Mouse (Mus musculus): ENCODE data around the gene Pnpla3. TPM values are rescaled to one million over a fixed set of nuclear protein-coding genes. Genes with fewer than 3 reads are reported as not detected.

Gene Pnpla3
- polyA plus RNA-seq, 1 experiment from 2014 or later = 2.6 TPM

GRCm38 (mm10) chr15:84209517-84210412, 42.1 kb downstream of the Pnpla3 start:
- Histone ChIP-seq H3K4me2 (peak overlapping the region; percentile 68), H3K27me3 (no peaks in the 10 kb centered on the region), H3K36me3 (replicated peaks) (peaks cover 74% of the 10 kb centered on the region), H3K9me3 (replicated peaks) (no peaks in the 10 kb centered on the region), H3K27ac (replicated peaks) (peak overlapping the region; percentile 93), H3K4me1 (replicated peaks) (peaks cover 55% of the 10 kb centered on the region), H3K4me3 (replicated peaks) (peak overlapping the region; percentile 26), H3K9ac (peak overlapping the region; percentile 57)
- 22% methylated on average over 11 of the region's 11 CpGs for WGBS (ENCODE audit: insufficient replicate concordance)
- peak; percentile 91 for ATAC-seq (ENCODE audit: insufficient read depth)

- peak; percentile 33 for ATAC-seq (ENCODE audit: insufficient read depth)
- H3K4me1 ChIP-seq (replicated peaks) = peaks cover 55% of the 10 kb centered on the region
- H3K27ac ChIP-seq (replicated peaks) = peak overlapping the region; percentile 93
Measured at GRCm38 (mm10) chr15:84210461-84210860, 42.8 kb downstream of the Pnpla3 start.

GRCm38 (mm10) chr15:84210941-84211340, 43.3 kb downstream of the Pnpla3 start:
- peak overlapping the region; percentile 57; the same call in 1 of the 2 replicates for H3K9ac ChIP-seq
- H3K36me3 ChIP-seq (replicated peaks) = peaks cover 67% of the 10 kb centered on the region
- H3K9me3 ChIP-seq (replicated peaks) = no peaks in the 10 kb centered on the region
- no peak overlapping the region for H3K4me3 ChIP-seq (replicated peaks)
- H3K27me3 ChIP-seq = no peaks in the 10 kb centered on the region
- WGBS (ENCODE audit: insufficient replicate concordance) = 85% methylated on average over 13 of the region's 13 CpGs
- peak overlapping the region; percentile 93 for H3K27ac ChIP-seq (replicated peaks)
- H3K4me2 ChIP-seq = peak overlapping the region; percentile 68; the same call in 1 of the 2 replicates
- peaks cover 58% of the 10 kb centered on the region for H3K4me1 ChIP-seq (replicated peaks)
- no peak for ATAC-seq (ENCODE audit: insufficient read depth)

More at GRCm38 (mm10) chr15:84210461-84210860, 42.8 kb downstream of the Pnpla3 start:
- WGBS (ENCODE audit: insufficient replicate concordance) = 70% methylated on average over 13 of the region's 13 CpGs
- Histone ChIP-seq H3K27me3 (no peaks in the 10 kb centered on the region), H3K36me3 (replicated peaks) (peaks cover 71% of the 10 kb centered on the region), H3K9ac (peak overlapping the region; percentile 57), H3K4me3 (replicated peaks) (peak overlapping the region; percentile 26; the same call in 1 of the 2 replicates), H3K4me2 (peak overlapping the region; percentile 68), H3K9me3 (replicated peaks) (no peaks in the 10 kb centered on the region)

DNA sequence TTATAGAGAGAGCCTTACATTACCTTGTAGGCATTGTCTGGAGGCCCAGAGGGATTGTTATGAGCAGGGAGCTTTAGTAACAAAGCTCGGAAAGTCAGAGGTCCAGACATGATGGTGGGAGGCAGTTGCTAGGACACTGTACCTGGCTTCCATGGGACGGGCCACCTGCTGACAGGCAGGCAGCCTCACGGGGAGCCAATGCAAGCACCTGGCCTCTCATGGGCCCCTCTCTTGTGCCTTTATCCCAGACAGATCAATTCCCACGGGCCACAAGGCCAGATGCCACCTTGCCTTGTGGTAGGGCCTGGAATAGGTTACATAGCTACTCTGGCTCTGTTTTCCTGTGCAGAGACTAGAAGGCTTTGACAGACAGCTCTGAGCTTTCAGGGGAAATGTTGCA, 43.9 kb downstream of the Pnpla3 start:
- Histone ChIP-seq H3K4me2 (no peak overlapping the region), H3K27ac (replicated peaks) (peak overlapping the region; percentile 93), H3K4me3 (replicated peaks) (no peak overlapping the region), H3K27me3 (no peaks in the 10 kb centered on the region), H3K9ac (no peak overlapping the region), H3K9me3 (replicated peaks) (no peaks in the 10 kb centered on the region), H3K36me3 (replicated peaks) (peaks cover 61% of the 10 kb centered on the region), H3K4me1 (replicated peaks) (peaks cover 64% of the 10 kb centered on the region)
- WGBS (ENCODE audit: insufficient replicate concordance) = 63% methylated on average over 4 of the region's 4 CpGs
- ATAC-seq (ENCODE audit: insufficient read depth) = no peak

- H3K4me1 ChIP-seq (replicated peaks) = peaks cover 66% of the 10 kb centered on the region
- no peak overlapping the region for H3K4me2 ChIP-seq
- H3K9me3 ChIP-seq (replicated peaks) = no peaks in the 10 kb centered on the region
- no peak overlapping the region for H3K9ac ChIP-seq
- ATAC-seq (ENCODE audit: insufficient read depth) = 0 out of 2 replicates have a peak, but pooled peaks have one; percentile 10
- peak overlapping the region; percentile 93 for H3K27ac ChIP-seq (replicated peaks)
- H3K4me3 ChIP-seq (replicated peaks) = no peak overlapping the region
- peaks cover under 1% of the 10 kb centered on the region; the same call in 1 of the 2 replicates for H3K27me3 ChIP-seq
- 35% methylated on average over 6 of the region's 6 CpGs for WGBS (ENCODE audit: insufficient replicate concordance)
- peaks cover 54% of the 10 kb centered on the region for H3K36me3 ChIP-seq (replicated peaks)
Measured at GRCm38 (mm10) chr15:84212031-84212755, 44.6 kb downstream of the Pnpla3 start.

- peaks cover 50% of the 10 kb centered on the region for H3K36me3 ChIP-seq (replicated peaks)
- H3K4me1 ChIP-seq (replicated peaks) = peaks cover 64% of the 10 kb centered on the region
- no peak overlapping the region for H3K4me2 ChIP-seq
- no peak overlapping the region for H3K4me3 ChIP-seq (replicated peaks)
- ATAC-seq (ENCODE audit: insufficient read depth) = no peak
- no peak overlapping the region for H3K9ac ChIP-seq
- WGBS (ENCODE audit: insufficient replicate concordance) = 86% methylated on average over 2 of the region's 2 CpGs
- H3K27me3 ChIP-seq = peaks cover 5% of the 10 kb centered on the region
- H3K27ac ChIP-seq (replicated peaks) = no peak overlapping the region
- H3K9me3 ChIP-seq (replicated peaks) = no peaks in the 10 kb centered on the region
Measured at GRCm38 (mm10) chr15:84212756-84213105, 45.1 kb downstream of the Pnpla3 start.

DNA sequence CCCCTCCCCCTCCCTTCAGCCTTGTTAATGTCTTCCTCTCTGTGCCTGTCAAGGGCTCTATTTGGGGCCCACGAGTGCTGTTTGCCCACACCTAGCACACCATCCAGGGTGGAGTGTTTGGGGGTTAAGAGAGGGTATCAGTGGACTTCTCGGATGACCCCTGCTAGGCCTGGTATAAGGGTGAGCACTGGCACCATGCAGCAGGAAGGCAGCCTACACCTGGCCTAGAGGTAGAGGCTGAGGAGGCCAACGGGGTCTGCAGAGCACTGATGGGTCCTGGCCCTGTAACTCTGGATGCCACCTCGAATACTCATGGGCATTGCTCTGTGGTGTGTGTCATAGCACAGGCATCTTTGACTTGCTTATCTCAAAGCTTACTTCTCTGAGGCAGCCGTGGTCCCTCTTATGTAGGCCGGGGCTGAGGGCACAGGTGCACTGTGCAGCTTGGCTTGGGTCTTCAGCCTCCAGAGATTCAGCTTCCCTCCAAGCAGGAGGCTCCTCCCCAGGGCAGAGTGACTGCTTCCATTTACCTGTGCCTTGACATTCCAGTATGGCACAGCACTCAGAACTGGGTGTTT, 45.6 kb downstream of the Pnpla3 start:
- peaks cover 66% of the 10 kb centered on the region for H3K4me1 ChIP-seq (replicated peaks)
- ATAC-seq (ENCODE audit: insufficient read depth) = no peak
- H3K36me3 ChIP-seq (replicated peaks) = peaks cover 47% of the 10 kb centered on the region
- H3K27ac ChIP-seq (replicated peaks) = no peak overlapping the region
- 75% methylated on average over 6 of the region's 6 CpGs for WGBS (ENCODE audit: insufficient replicate concordance)
- no peak overlapping the region for H3K4me3 ChIP-seq (replicated peaks)
- no peak overlapping the region for H3K4me2 ChIP-seq
- H3K27me3 ChIP-seq = peaks cover 10% of the 10 kb centered on the region
- no peak overlapping the region for H3K9ac ChIP-seq
- no peaks in the 10 kb centered on the region for H3K9me3 ChIP-seq (replicated peaks)

DNA sequence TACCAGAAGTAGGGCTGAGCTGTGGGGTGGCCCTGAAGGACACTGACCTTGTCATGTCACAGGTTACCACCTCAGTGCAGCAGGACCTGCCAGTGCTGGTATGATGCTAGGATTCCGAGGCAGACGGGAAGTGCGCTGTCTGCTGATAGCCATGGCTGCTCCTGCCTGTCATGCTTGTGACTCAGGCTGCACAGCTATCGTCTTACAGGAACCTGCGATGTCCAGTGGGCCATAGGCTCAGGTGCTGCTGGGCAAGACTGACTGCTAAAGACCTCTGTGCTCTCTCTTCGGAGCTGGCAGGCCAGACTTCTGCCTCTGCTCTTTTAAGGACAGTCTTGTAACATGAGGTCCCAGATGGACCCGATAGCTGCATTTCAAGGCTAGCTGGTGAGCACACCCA, 46.8 kb downstream of the Pnpla3 start:
- Histone ChIP-seq H3K27ac (replicated peaks) (no peak overlapping the region), H3K36me3 (replicated peaks) (peaks cover 36% of the 10 kb centered on the region), H3K9me3 (replicated peaks) (no peaks in the 10 kb centered on the region), H3K4me1 (replicated peaks) (peaks cover 62% of the 10 kb centered on the region), H3K4me2 (no peak overlapping the region), H3K4me3 (replicated peaks) (no peak overlapping the region), H3K9ac (no peak overlapping the region), H3K27me3 (peaks cover 22% of the 10 kb centered on the region)
- 89% methylated on average over 7 of the region's 7 CpGs for WGBS (ENCODE audit: insufficient replicate concordance)
- no peak for ATAC-seq (ENCODE audit: insufficient read depth)

GRCm38 (mm10) chr15:84215273-84215672, 47.6 kb downstream of the Pnpla3 start:
- no peak for ATAC-seq (ENCODE audit: insufficient read depth)
- H3K27me3 ChIP-seq = peaks cover 28% of the 10 kb centered on the region
- H3K27ac ChIP-seq (replicated peaks) = no peak overlapping the region
- 76% methylated on average over 2 of the region's 2 CpGs for WGBS (ENCODE audit: insufficient replicate concordance)
- peaks cover 30% of the 10 kb centered on the region for H3K36me3 ChIP-seq (replicated peaks)
- H3K4me2 ChIP-seq = no peak overlapping the region
- H3K9ac ChIP-seq = no peak overlapping the region
- H3K9me3 ChIP-seq (replicated peaks) = no peaks in the 10 kb centered on the region
- no peak overlapping the region for H3K4me3 ChIP-seq (replicated peaks)
- peaks cover 55% of the 10 kb centered on the region for H3K4me1 ChIP-seq (replicated peaks)

DNA sequence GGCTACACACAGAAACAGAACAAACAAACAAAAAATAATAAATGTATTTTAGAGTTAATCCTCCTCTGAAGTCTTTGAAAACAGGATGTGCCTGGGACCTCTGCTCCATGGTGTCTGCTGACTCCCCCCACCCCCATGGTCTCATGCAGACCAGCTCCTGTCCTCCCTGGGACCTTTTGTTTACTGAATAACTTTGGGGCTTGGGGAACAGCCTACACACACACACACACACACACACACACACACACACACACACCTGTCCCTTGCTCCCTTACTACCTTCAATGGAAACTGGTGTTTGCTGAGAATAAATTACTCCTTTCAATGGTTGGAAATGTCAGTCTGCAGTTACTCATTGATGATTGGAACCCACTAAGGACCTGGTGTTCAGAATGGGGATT, 48.4 kb downstream of the Pnpla3 start:
- peaks cover 29% of the 10 kb centered on the region for H3K27me3 ChIP-seq
- H3K36me3 ChIP-seq (replicated peaks) = peaks cover 23% of the 10 kb centered on the region
- no peak for ATAC-seq (ENCODE audit: insufficient read depth)
- no peaks in the 10 kb centered on the region for H3K9me3 ChIP-seq (replicated peaks)
- no peak overlapping the region for H3K4me3 ChIP-seq (replicated peaks)
- H3K4me1 ChIP-seq (replicated peaks) = peaks cover 47% of the 10 kb centered on the region
- H3K9ac ChIP-seq = no peak overlapping the region
- no peak overlapping the region for H3K4me2 ChIP-seq
- peak overlapping the region; percentile 48; the same call in 1 of the 2 replicates for H3K27ac ChIP-seq (replicated peaks)

Measured in liver, embryonic 15.5 days (tissue).